Mouse (Mus musculus) megakaryocyte, adult 5-6 weeks (primary cell): ENCODE results near the gene Gm10198. TPM values are rescaled to one million over a fixed set of nuclear protein-coding genes. Genes with fewer than 3 reads are reported as not detected.

ENCODE experiments used
- total RNA-seq, 2 experiments: library from RNA; stranded (forward) in 1 of 2; stranded (reverse) in 1 of 2; fragments of 153-499, 151-499 nt in 1 of 2; fragments of 221-1000, 200-1000 nt in 1 of 2; gene quantifications; 2 replicates each; pipeline versions ENCODE4 v1.2.3 to v1.2.4; 2015 to 2017

Gm10198 gene
- total RNA-seq, 2 experiments from 2014 or later, result not detected

Other genes with a start within 250 kb of the Gm10198 start
- gene Gpbp1, start 102.7 kb upstream of the Gm10198 start, total RNA-seq (2015), result 92.4 and 96.8 TPM in 2 replicates
- gene Gpbp1, start 102.7 kb upstream of the Gm10198 start, total RNA-seq (2017), result 136 and 150 TPM in 2 replicates
- not detected in 2 replicates for gene Gm49496, start 42.8 kb upstream of the Gm10198 start, total RNA-seq (2015)
- not detected in 2 replicates for gene Gm49496, start 42.8 kb upstream of the Gm10198 start, total RNA-seq (2017)
- 26.3 and 28.0 TPM in 2 replicates for gene Mier3, start 88.2 kb downstream of the Gm10198 start, total RNA-seq (2015)
- 39.2 and 46.1 TPM in 2 replicates for gene Mier3, start 88.2 kb downstream of the Gm10198 start, total RNA-seq (2017)
- gene Map3k1, start 216.2 kb downstream of the Gm10198 start, total RNA-seq (2015), result 61.5 and 62.2 TPM in 2 replicates
- 74.4 and 92.6 TPM in 2 replicates for gene Map3k1, start 216.2 kb downstream of the Gm10198 start, total RNA-seq (2017)